Mouse (Mus musculus): ENCODE measurements around the gene Agpat4.

The Agpat4 gene

GRCm38 (mm10) chr17:12118561-12118925 lies at the start of gene Agpat4:
TSS of gene Agpat4 (plus strand) at chr17:12118704.
- peak; percentile 55 to 66 for DNase-seq (ENCODE audit: low spot score in 2 of 2)

- no peak for DNase-seq (ENCODE audit: low spot score in 2 of 2)
Measured at GRCm38 (mm10) chr17:12076816-12077215, 41.7 kb upstream of the Agpat4 start.

- no peak for DNase-seq (ENCODE audit: low spot score in 2 of 2)
Measured at GRCm38 (mm10) chr17:12080656-12081495, 37.6 kb upstream of the Agpat4 start.

GRCm38 (mm10) chr17:12082201-12082600 lies 36.3 kb upstream of the Agpat4 start:
- DNase-seq (ENCODE audit: low spot score in 2 of 2), result no peak

GRCm38 (mm10) chr17:12090261-12090927 lies 28.1 kb upstream of the Agpat4 start:
- DNase-seq (ENCODE audit: low spot score in 2 of 2), result no peak

GRCm38 (mm10) chr17:12092901-12093564 lies 25.5 kb upstream of the Agpat4 start:
- DNase-seq (ENCODE audit: low spot score in 2 of 2), result no peak

- no peak for DNase-seq (ENCODE audit: low spot score in 2 of 2)
Measured at GRCm38 (mm10) chr17:12094016-12094415, 24.5 kb upstream of the Agpat4 start.

GRCm38 (mm10) chr17:12094827-12095590 lies 23.5 kb upstream of the Agpat4 start:
- no peak for DNase-seq (ENCODE audit: low spot score in 2 of 2)

- no peak for DNase-seq (ENCODE audit: low spot score in 2 of 2)
Measured at GRCm38 (mm10) chr17:12099415-12099814, 19.1 kb upstream of the Agpat4 start.

GRCm38 (mm10) chr17:12102326-12102725 lies 16.2 kb upstream of the Agpat4 start:
- no peak for DNase-seq (ENCODE audit: low spot score in 2 of 2)

- DNase-seq (ENCODE audit: low spot score in 2 of 2), result no peak
Measured at GRCm38 (mm10) chr17:12103781-12104180, 14.7 kb upstream of the Agpat4 start.

- no peak for DNase-seq (ENCODE audit: low spot score in 2 of 2)
Measured at GRCm38 (mm10) chr17:12104245-12104644, 14.3 kb upstream of the Agpat4 start.

- DNase-seq (ENCODE audit: low spot score in 2 of 2), result no peak
Measured at GRCm38 (mm10) chr17:12104690-12105089, 13.8 kb upstream of the Agpat4 start.

- no peak for DNase-seq (ENCODE audit: low spot score in 2 of 2)
Measured at GRCm38 (mm10) chr17:12106255-12106654, 12.2 kb upstream of the Agpat4 start.

- no peak for DNase-seq (ENCODE audit: low spot score in 2 of 2)
Measured at GRCm38 (mm10) chr17:12113626-12114025, 4.9 kb upstream of the Agpat4 start.

GRCm38 (mm10) chr17:12115086-12115485 lies 3.4 kb upstream of the Agpat4 start:
- DNase-seq (ENCODE audit: low spot score in 2 of 2), result no peak

- no peak for DNase-seq (ENCODE audit: low spot score in 2 of 2)
Measured at GRCm38 (mm10) chr17:12118131-12118530, 373 bp upstream of the Agpat4 start.

- peak; percentile 84 to 93 for DNase-seq (ENCODE audit: low spot score in 2 of 2)
Measured at GRCm38 (mm10) chr17:12118926-12119641, 580 bp downstream of the Agpat4 start.

GRCm38 (mm10) chr17:12119675-12120074 lies 1.2 kb downstream of the Agpat4 start:
- peak; percentile 81 to 84 for DNase-seq (ENCODE audit: low spot score in 2 of 2)

- no peak for DNase-seq (ENCODE audit: low spot score in 2 of 2)
Measured at GRCm38 (mm10) chr17:12120268-12120667, 1.8 kb downstream of the Agpat4 start.

GRCm38 (mm10) chr17:12121226-12121794 lies 2.8 kb downstream of the Agpat4 start:
- no peak for DNase-seq (ENCODE audit: low spot score in 2 of 2)

Data from right cerebral cortex, postnatal 10 days (tissue).